Mouse (Mus musculus): ENCODE results near the gene Thoc7.

GRCm38 (mm10) chr14:13901611-13902067, 60.0 kb downstream of the Thoc7 start:
- TF ChIP-seq CTCF (IDR thresholded peaks at IDR 0.05; ENCODE audit: low read depth) (peak; percentile 61), EP300 (IDR thresholded peaks at IDR 0.05; ENCODE audit: low read depth) (no peak)
